Mouse (Mus musculus) heart, adult 2 months (tissue): ENCODE results near the gene Map3k1. TPM values are rescaled to one million over a fixed set of nuclear protein-coding genes. Genes with fewer than 3 reads are reported as not detected.

Experiments used
- DNase-seq, 2 experiments: peaks; one replicate each; pipeline ENCODE4 v3.0.0; 2021
- H3K27ac ChIP-seq: fragments of 200-600 bp; 2 replicates; pipeline ENCODE4 v1.8.1; 2022
- H3K27me3 ChIP-seq: fragments of 200-500 bp; 2 replicates; pipeline ENCODE4 v1.6.1; 2012; ENCODE audit warnings: mild to moderate bottlenecking, low read length, inconsistent platforms, mixed read lengths; ENCODE audit not compliant: control insufficient read depth, insufficient read depth
- H3K36me3 ChIP-seq: fragments of 200-500 bp; 2 replicates; pipeline ENCODE4 v1.6.1; 2012; ENCODE audit warnings: low read length, inconsistent platforms; ENCODE audit not compliant: control insufficient read depth, insufficient read depth
- H3K4me1 ChIP-seq: fragments of 200-500 bp; 2 replicates; pipeline ENCODE4 v1.6.1; 2011; ENCODE audit warnings: low read length; ENCODE audit not compliant: control insufficient read depth, insufficient read depth
- H3K4me3 ChIP-seq: fragments of 200-600 bp; 2 replicates; pipeline ENCODE4 v1.8.1; 2022
- H3K79me2 ChIP-seq: fragments of 200-500 bp; replicated peaks from 2 replicates; pipeline ENCODE4 v1.6.1; 2012; ENCODE audit warnings: mild to moderate bottlenecking, inconsistent platforms, low read length, moderate library complexity, mixed read lengths; ENCODE audit not compliant: control insufficient read depth, insufficient read depth
- H3K9ac ChIP-seq: fragments of 200-500 bp; 2 replicates; pipeline ENCODE4 v1.6.1; 2012; ENCODE audit warnings: low read depth, mild to moderate bottlenecking, control low read depth, inconsistent platforms, low read length, mixed read lengths
- CTCF ChIP-seq: fragments of 200-600 bp; IDR thresholded peaks from 2 replicates; pipeline ENCODE4 v1.8.1; 2022; ENCODE audit warnings: antibody characterized with exemption, mild to moderate bottlenecking, moderate library complexity
- EP300 ChIP-seq: fragments of 200-500 bp; IDR thresholded peaks from 2 replicates; pipeline ENCODE4 v1.6.1; 2011; ENCODE audit warnings: low read depth, low read length, control low read depth; ENCODE audit not compliant: insufficient read depth
- POLR2A ChIP-seq: fragments of 200-500 bp; IDR thresholded peaks from 2 replicates; pipeline ENCODE4 v1.6.1; 2011; ENCODE audit warnings: mild to moderate bottlenecking, low read depth, low read length, control low read depth; ENCODE audit not compliant: insufficient read depth
- WGBS: fragments of 180-500 bp; shearing (Covaris S2); methylation state at CpG from one replicate; pipeline ENCODE4 v1.1.7; 2018; 5-methylcytosine and 5-hydroxymethylcytosine counted together
- intact Hi-C: fragments of 180-260 bp; cut with DNase I; formaldehyde crosslinking; loops from one replicate; pipeline ENCODE4 v1.15.1; 2025
- polyA plus RNA-seq: library from polyadenylated mRNA; depleted of rRNA; stranded (reverse); fragments of >200 nt; gene quantifications from 2 replicates; pipeline ENCODE4 v1.2.3, GENCODE M21; 2012
- total RNA-seq, 2 experiments: library from RNA; stranded (reverse); gene quantifications; 2 replicates each; pipeline ENCODE4 v1.2.3; 2021

Map3k1 gene
- total and polyA plus RNA-seq, 3 experiments = 10.7 to 24.6 (median 15.2) TPM

DNA sequence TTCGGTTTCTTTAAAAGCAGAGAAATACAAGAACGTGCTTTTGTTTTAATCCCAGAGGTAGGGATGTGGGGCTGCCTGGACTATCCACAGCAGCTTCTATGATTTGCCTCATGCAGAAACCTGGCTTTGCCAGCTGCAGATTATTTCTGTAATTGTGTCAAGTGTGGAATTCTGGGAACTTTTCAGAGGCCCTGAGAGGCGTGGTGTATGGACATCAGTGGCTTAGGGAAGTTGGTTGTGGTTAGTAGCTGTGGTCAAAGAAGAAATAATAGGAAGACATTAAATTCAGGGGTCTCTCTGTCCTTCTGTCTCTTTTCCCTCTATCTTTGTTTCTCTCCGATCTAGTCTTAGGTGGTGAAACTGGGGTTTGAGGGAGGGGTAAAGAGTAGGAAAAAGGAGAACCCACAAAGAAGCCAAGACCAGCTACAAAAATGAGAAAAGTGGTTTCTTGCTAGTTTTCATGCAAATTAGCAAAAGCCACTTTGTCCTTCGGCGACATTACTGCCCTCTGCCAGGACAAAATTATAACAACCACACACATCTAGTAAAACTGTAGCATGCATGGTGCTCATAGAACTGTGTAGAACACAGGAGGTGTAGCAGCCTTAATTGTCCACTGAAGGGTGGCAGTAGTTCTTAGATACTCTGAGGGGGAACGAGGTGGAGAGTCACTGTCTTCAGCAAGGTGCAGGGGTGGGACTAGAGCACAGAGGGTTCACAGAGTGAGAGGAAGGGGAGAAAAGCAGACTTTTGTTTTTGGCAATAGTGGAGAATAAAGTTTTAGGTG is 67.4 kb downstream of the Map3k1 start:
- TF ChIP-seq POLR2A (no peak), CTCF (no peak), EP300 (no peak)
- no peaks in the 10 kb centered on the region for H3K79me2 ChIP-seq
- H3K4me1 ChIP-seq = no peaks in the 10 kb centered on the region
- H3K4me3 ChIP-seq = no peak overlapping the region
- WGBS = 77% methylated on average over 7 of the region's 7 CpGs
- intact Hi-C loops = loop anchor here (2.0 to 5.0 kb wide), 3 partner anchors 15 to 1359 kb away; no protein-coding TSS in a partner anchor
- no peak overlapping the region for H3K9ac ChIP-seq
- H3K27ac ChIP-seq = no peak overlapping the region
- H3K27me3 ChIP-seq = no peaks in the 10 kb centered on the region
- DNase-seq = no peak
- no peaks in the 10 kb centered on the region for H3K36me3 ChIP-seq

GRCm38 (mm10) chr13:111726898-111727297 is 81.9 kb downstream of the Map3k1 start:
- TF ChIP-seq POLR2A (no peak), EP300 (no peak), CTCF (no peak)
- no peak overlapping the region for H3K9ac ChIP-seq
- intact Hi-C loops = loop anchor here (2.0 kb wide), 1 partner anchor 14 kb away; no protein-coding TSS in a partner anchor
- no peaks in the 10 kb centered on the region for H3K79me2 ChIP-seq
- no peak overlapping the region for H3K4me3 ChIP-seq
- no peaks in the 10 kb centered on the region for H3K36me3 ChIP-seq
- WGBS = 97% methylated on average over 5 of the region's 5 CpGs
- no peaks in the 10 kb centered on the region for H3K27me3 ChIP-seq
- no peak overlapping the region for H3K27ac ChIP-seq
- DNase-seq = no peak
- no peaks in the 10 kb centered on the region for H3K4me1 ChIP-seq

- intact Hi-C loops = loop anchor here (2.0 kb wide), 2 partner anchors 15 to 235 kb away; partner anchors contain the start of gene Gpbp1
- WGBS = under 1% methylated on average over 65 of the region's 65 CpGs
- H3K27ac ChIP-seq = peak overlapping the region; percentile 81
Observed at GRCm38 (mm10) chr13:111725165-111726077, 83.4 kb downstream of the Map3k1 start.

DNA sequence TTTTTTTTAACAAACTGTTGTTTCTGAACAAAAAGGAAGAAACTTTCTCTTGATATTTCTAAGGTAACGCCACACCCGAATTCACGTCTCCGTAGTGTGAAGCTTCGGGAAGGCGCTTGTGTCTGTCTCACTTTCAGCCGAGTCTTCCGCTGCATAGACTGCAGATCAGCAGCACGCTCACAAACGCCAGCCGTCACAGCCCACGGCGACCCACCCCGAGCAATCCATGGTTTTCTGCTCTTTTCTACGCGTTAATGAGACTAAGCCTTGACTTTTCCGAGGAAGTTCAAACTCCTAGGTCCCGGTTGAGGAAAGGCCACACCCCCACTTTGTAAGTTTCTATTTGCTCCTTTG is 84.0 kb downstream of the Map3k1 start:
- no peaks in the 10 kb centered on the region for H3K27me3 ChIP-seq
- H3K79me2 ChIP-seq = no peaks in the 10 kb centered on the region
- TF ChIP-seq EP300 = no peak
- TF ChIP-seq CTCF = no peak
- no peak for TF ChIP-seq POLR2A
- H3K4me3 ChIP-seq = peak overlapping the region; percentile 69
- H3K27ac ChIP-seq = peak overlapping the region; percentile 51
- intact Hi-C loops = loop anchor here (2.0 to 5.0 kb wide), 2 partner anchors 37 to 234 kb away; partner anchors contain the start of gene Gpbp1
- H3K4me1 ChIP-seq = no peaks in the 10 kb centered on the region
- WGBS = under 1% methylated on average over 18 of the region's 18 CpGs
- no peaks in the 10 kb centered on the region for H3K36me3 ChIP-seq
- DNase-seq = no peak
- peak overlapping the region; percentile 17 for H3K9ac ChIP-seq

More at GRCm38 (mm10) chr13:111725165-111726077, 83.4 kb downstream of the Map3k1 start:
- peak; percentile 98 to 99 for DNase-seq
- no peak for TF ChIP-seq CTCF
- peak; percentile 68 for TF ChIP-seq EP300
- TF ChIP-seq POLR2A = peak; percentile 86
- H3K4me3 ChIP-seq = peak overlapping the region; percentile 69
- no peaks in the 10 kb centered on the region for H3K36me3 ChIP-seq
- H3K9ac ChIP-seq = peak overlapping the region; percentile 86
- H3K79me2 ChIP-seq = no peaks in the 10 kb centered on the region
- H3K4me1 ChIP-seq = no peaks in the 10 kb centered on the region
- H3K27me3 ChIP-seq = no peaks in the 10 kb centered on the region

DNA sequence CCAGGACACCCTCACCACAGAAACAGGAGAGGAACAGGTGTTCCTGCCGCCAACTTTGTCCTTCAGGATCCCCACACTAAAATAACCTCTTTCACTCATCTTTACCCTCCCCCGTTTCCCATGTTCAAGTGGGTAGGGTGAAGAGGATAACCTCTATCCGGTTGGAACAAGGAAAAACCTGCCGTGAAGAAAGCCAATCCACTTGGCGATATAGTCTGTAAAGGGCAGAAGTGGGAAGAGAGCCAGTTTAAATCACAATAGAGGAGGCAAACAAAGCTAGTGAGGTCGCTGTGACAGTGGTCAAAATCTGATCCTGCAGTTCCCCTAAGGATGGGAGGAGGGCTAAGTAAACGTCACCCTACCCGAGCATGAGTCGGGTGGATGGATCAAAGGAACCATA is 89.1 kb downstream of the Map3k1 start:
- H3K79me2 ChIP-seq = no peaks in the 10 kb centered on the region
- H3K27me3 ChIP-seq = no peaks in the 10 kb centered on the region
- H3K27ac ChIP-seq = no peak overlapping the region
- TF ChIP-seq EP300 (no peak), POLR2A (no peak), CTCF (no peak)
- WGBS = 39% methylated on average over 9 of the region's 9 CpGs
- no peaks in the 10 kb centered on the region for H3K4me1 ChIP-seq
- intact Hi-C loops = loop anchor here (5.0 kb wide), 1 partner anchor 32 kb away; no protein-coding TSS in a partner anchor
- DNase-seq = no peak
- no peaks in the 10 kb centered on the region for H3K36me3 ChIP-seq
- H3K4me3 ChIP-seq = no peak overlapping the region
- no peak overlapping the region for H3K9ac ChIP-seq
